ENCODE assay signal across 16 mouse cellular contexts in genomic region chr7:134292750-134293149, GRCm38 (mm10).
A peak's percentile ranks its signal among the peaks of the same experiment; 100 is the strongest.
DNase-seq lines count a peak whose midpoint lies in the region; ATAC-seq and TF ChIP-seq lines count a peak whose summit lies in the region.
"Had no signal": no experiment of that assay in that cellular context is flagged by ENCODE, and none has a peak within 500 bp of the region (broad histone marks: within the 10 kb centered on the region; RNA-seq: fewer than 3 reads in every experiment).

No protein-coding gene starts in this region.

- 66% methylated on average over 3 of the region's 3 CpGs for WGBS in lung, adult 2 months
- 73% methylated on average over 3 of the region's 3 CpGs for WGBS in kidney, postnatal 0 days

- ATAC-seq in kidney, postnatal 0 days (replicated peaks; ENCODE audit: low FRiP score, low read depth) = no peak
- ATAC-seq: Patski had no signal

- no peak for TF ChIP-seq POLR2A in lung, adult 2 months (IDR thresholded peaks at IDR 0.05; ENCODE audit: borderline replicate concordance, extremely low read depth, low read depth, low read length)

- no peaks in the 10 kb centered on the region for H3K9me3 ChIP-seq in kidney, postnatal 0 days (replicated peaks; ENCODE audit: low read length)
- H3K9me3 ChIP-seq: hindbrain, embryonic 10.5 days; midbrain, embryonic 12.5 days had no signal

- intact Hi-C loops in gastrocnemius, adult 2 months (cut with DNase I) = no loop called here

- no peak overlapping the region for H3K27ac ChIP-seq in gastrocnemius, adult 2 months
- no peak overlapping the region for H3K27ac ChIP-seq in kidney, postnatal 0 days
- H3K27ac ChIP-seq: hindbrain, embryonic 10.5 days; midbrain, embryonic 12.5 days; stomach, postnatal 0 days had no signal

- H3K27me3 ChIP-seq in kidney, postnatal 0 days (ENCODE audit: insufficient read depth, low read length) = no peaks in the 10 kb centered on the region
- H3K27me3 ChIP-seq: midbrain, embryonic 12.5 days; Patski had no signal

- H3K4me3 ChIP-seq in gastrocnemius, adult 2 months = no peak overlapping the region
- no peak overlapping the region for H3K4me3 ChIP-seq in lung, adult 2 months (replicated peaks; ENCODE audit: extremely low read depth, low read depth, low read length)
- H3K4me3 ChIP-seq in kidney, postnatal 0 days (replicated peaks; ENCODE audit: low read depth, low read length) = no peak overlapping the region
- H3K4me3 ChIP-seq: hindbrain, embryonic 10.5 days; midbrain, embryonic 12.5 days; myocyte had no signal

- no peak overlapping the region for H3K9ac ChIP-seq in kidney, postnatal 0 days (ENCODE audit: low read depth, low read length)
- H3K9ac ChIP-seq: midbrain, embryonic 12.5 days had no signal

- peak; percentile 16 for DNase-seq in gastrocnemius, adult 2 months
- no peak for DNase-seq in gastrocnemius, adult 8-10 months (ENCODE audit: low spot score in 2 of 2)
- peak; percentile 6 to 31 for DNase-seq in lung, adult 18-20 months
- DNase-seq in lung, adult 2 months = no peak
- peak; percentile 24 for DNase-seq in kidney, postnatal 0 days (ENCODE audit: low spot score)
- DNase-seq in lung, postnatal 14 days = peak; percentile 25
- DNase-seq in cerebellum, adult 11-12 months = no peak
- no peak for DNase-seq in left cerebral cortex, adult 18-20 months (ENCODE audit: low spot score in 2 of 2)
- DNase-seq: cerebellum, adult 11 months; right cerebral cortex, adult 18-20 months; thymus, postnatal 36 days had no signal

- H3K4me2 ChIP-seq in kidney, postnatal 0 days (ENCODE audit: low read length) = no peak overlapping the region
- H3K4me2 ChIP-seq: midbrain, embryonic 12.5 days had no signal

- peaks cover 4% of the 10 kb centered on the region for H3K4me1 ChIP-seq in lung, adult 2 months (ENCODE audit: control insufficient read depth, insufficient read depth, low read length)
- H3K4me1 ChIP-seq in kidney, postnatal 0 days (replicated peaks; ENCODE audit: insufficient read depth, low read length) = peaks cover 18% of the 10 kb centered on the region; the same call in 1 of the 2 replicates
- H3K4me1 ChIP-seq: midbrain, embryonic 12.5 days had no signal

- H3K36me3 ChIP-seq in kidney, postnatal 0 days (ENCODE audit: insufficient read depth, low read length) = no peaks in the 10 kb centered on the region
- H3K36me3 ChIP-seq: hindbrain, embryonic 10.5 days; midbrain, embryonic 12.5 days had no signal

- TF ChIP-seq CTCF in gastrocnemius, adult 2 months (IDR thresholded peaks at IDR 0.05) = no peak
- TF ChIP-seq CTCF in lung, adult 2 months (IDR thresholded peaks at IDR 0.05; ENCODE audit: insufficient read depth, low read length) = no peak
- TF ChIP-seq CTCF in kidney, postnatal 0 days (IDR thresholded peaks at IDR 0.05; ENCODE audit: low read depth) = no peak

Comparison
In these comparisons a context has a peak if more than half of its experiments do, and no peak if none do; other contexts are left out.
1. DNase-seq: peak in gastrocnemius, adult 2 months (single experiment), lung, adult 18-20 months (2 of 2), kidney, postnatal 0 days (single experiment) and lung, postnatal 14 days (single experiment); none in gastrocnemius, adult 8-10 months (0 of 2), lung, adult 2 months (single experiment), cerebellum, adult 11-12 months (single experiment) and left cerebral cortex, adult 18-20 months (0 of 2).